Mouse (Mus musculus) kidney, postnatal 36 days (tissue): ENCODE measurements around the gene Entpd8.
A peak's percentile ranks its signal among the peaks of the same experiment; 100 is the strongest.

Experiments used
- DNase-seq, 2 experiments: peaks; one replicate each; pipeline ENCODE4 v3.0.0; 2021 to 2022; ENCODE audit warnings: mixed read lengths in 2 of 2

Gene Entpd8

GRCm38 (mm10) chr2:25080076-25080475 is at the start of gene Entpd8:
Gene Entpd8 (plus strand): TSS chr2:25080304.
- peak; percentile 75 to 90 for DNase-seq

- no peak for DNase-seq
Measured at GRCm38 (mm10) chr2:25034994-25035393, 45.1 kb upstream of the Entpd8 start.

DNA sequence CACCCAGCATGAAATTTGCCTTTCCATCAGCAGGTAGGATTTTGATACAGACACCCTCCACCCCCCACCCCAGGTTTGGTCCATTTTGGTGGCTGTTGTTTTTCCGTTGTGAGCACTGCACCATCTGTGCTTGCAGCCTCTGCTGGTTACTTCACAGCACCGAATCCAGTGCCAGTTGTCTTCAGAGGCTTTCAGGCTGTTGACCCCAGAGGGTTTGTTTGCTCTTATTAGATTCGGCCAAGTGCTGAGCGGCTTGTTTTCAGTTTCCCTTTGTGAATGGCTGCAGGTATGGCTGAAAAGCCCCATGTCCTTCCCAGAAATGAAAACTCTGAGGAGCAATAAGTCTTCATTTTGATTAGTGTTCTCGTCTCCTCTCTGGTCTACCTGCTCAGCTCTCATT is 40.0 kb upstream of the Entpd8 start:
- DNase-seq = no peak

- no peak for DNase-seq
Measured at GRCm38 (mm10) chr2:25050921-25051320, 29.2 kb upstream of the Entpd8 start.

GRCm38 (mm10) chr2:25051450-25051849 is 28.7 kb upstream of the Entpd8 start:
- DNase-seq = peak in 1 of 2 experiments; percentile 32

GRCm38 (mm10) chr2:25053101-25053500 is 27.0 kb upstream of the Entpd8 start:
- no peak for DNase-seq

DNA sequence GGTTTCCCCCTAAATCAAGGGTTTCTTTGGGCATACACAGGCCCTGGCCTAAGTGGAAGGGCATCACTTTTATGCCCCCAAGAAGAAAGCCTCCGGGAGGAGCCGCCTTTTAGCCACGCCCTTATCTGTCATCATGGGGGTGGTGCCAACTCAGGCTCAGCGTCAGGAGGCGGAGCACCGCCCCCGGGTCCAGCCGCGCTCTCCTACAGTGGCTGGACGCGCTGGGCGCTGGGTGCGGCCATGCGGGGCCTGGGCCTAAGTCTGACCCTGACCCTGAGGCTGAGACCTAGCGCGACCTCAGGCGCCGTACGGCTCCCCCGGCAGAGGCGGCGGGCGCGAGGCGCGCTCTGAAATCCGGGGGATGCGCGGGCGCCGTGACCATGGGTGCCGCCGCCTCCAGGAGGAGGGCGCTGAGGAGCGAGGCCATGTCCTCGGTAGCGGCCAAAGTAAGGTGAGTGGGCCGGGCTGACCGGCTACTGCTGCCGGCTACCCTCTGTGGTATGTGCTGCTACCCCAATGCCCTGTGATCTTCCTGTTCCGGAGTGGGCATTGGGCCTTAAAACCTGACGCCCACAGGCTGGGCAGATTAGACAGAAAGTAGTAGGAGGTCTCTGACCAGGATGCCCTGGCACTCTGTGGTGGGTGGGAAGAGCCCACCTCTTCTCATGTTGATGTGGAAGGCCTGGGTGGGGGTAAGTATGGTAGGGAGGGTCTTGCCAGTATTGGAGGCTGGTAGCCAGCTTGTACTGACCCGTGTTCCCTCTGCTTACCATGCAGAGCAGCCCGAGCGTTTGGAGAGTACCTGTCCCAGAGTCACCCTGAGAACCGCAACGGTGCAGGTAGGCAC is 25.7 kb upstream of the Entpd8 start, which contains the start of gene Nsmf:
TSS of gene Nsmf (plus strand) at position 135 of the 847 bp plus-strand sequence.
- peak; percentile 88 to 94 for DNase-seq

- DNase-seq = peak; percentile 24 to 43
Measured at GRCm38 (mm10) chr2:25055068-25055405, 25.1 kb upstream of the Entpd8 start.

- DNase-seq = no peak
Measured at GRCm38 (mm10) chr2:25055409-25056155, 24.5 kb upstream of the Entpd8 start.

DNA sequence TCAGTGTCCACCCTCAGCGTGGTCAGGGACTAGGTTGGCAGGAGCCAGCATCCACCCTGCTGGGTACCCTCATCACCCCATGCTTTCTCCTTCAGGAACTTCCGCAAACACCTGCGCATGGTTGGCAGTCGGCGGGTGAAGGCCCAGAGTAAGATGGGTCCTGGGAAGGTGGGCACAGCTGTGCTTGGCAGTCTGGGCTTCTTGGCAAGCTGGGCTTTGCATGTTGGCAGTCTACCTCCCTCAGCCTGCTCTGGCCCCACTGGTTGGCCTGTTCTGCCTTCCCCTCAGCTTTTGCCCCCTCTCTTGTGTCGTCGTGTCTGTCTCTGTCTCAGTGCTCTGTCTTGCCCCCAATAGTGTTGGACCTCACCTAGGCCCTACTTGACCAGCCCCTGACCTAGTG is 21.2 kb upstream of the Entpd8 start:
- DNase-seq = no peak

- DNase-seq = no peak
Measured at GRCm38 (mm10) chr2:25063523-25063922, 16.6 kb upstream of the Entpd8 start.

DNA sequence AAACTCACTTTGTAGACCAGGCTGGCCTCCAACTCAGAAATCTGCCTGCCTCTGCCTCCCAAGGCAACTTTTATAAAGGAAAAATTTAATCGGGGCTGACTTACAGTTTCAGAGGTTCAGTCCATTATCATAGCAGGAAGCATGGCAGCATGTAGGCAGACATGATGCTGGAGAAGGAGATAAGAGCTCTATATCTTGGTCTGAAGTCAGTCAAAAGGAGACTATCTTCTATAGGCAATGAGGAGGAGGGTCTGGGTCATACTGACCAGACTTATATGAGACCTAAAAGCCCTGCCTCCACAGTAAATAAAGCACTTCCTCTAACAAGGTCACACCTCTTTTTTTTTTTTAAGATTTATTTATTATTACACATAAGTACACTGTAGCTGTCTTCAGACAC is 15.8 kb upstream of the Entpd8 start:
- DNase-seq = no peak

GRCm38 (mm10) chr2:25065537-25065936 is 14.6 kb upstream of the Entpd8 start:
- DNase-seq = no peak

GRCm38 (mm10) chr2:25066552-25066951 is 13.6 kb upstream of the Entpd8 start:
- no peak for DNase-seq

GRCm38 (mm10) chr2:25069537-25069936 is 10.6 kb upstream of the Entpd8 start:
- no peak for DNase-seq

- peak; percentile 20 to 38 for DNase-seq
Measured at GRCm38 (mm10) chr2:25072398-25072797, 7.7 kb upstream of the Entpd8 start.

GRCm38 (mm10) chr2:25075506-25075905 is 4.6 kb upstream of the Entpd8 start:
- peak; percentile 78 to 89 for DNase-seq

GRCm38 (mm10) chr2:25078967-25079366 is 1.1 kb upstream of the Entpd8 start:
- DNase-seq = peak; percentile 79 to 87

- no peak for DNase-seq
Measured at GRCm38 (mm10) chr2:25083697-25084096, 3.6 kb downstream of the Entpd8 start.

DNA sequence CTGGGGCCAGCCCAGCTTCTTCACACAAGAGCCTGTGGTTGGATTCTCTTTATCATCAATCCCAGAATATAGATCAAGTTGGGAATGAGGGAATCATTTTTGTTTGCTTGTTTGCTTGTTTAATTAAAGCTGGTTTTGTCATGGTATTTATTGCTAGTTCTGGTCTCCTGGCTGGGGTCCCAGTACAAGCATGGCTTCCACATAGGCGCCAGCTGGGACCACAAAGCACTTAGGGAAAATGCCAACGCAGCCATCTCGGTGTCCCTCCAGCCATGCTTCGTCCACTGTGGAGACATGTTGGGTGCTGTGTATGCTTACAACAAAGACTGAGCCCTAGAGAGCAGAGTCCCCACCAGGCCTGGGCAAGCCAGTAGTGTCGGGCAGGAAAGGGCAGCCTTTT is 5.5 kb downstream of the Entpd8 start:
- no peak for DNase-seq

DNA sequence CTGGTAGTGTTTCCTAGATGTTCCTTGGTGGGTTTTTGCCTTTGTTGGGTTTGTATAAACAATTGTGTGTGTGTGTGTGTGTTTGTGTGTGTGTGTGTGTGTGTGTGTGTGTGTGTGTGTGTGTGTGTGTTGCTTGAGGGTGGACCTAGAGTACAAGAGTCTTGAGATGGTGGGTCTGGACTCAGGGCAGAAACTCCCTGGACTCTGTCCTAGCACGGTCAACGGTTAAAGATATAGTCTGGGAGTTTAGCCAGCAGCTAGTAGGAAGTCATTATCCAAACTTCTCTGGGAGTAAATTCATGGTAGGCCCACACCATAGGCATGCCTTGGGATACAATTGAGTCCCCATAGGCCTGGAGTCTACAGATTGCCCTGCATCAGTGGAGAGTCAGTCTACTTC is 7.7 kb downstream of the Entpd8 start:
- DNase-seq = peak; percentile 39 to 41

DNA sequence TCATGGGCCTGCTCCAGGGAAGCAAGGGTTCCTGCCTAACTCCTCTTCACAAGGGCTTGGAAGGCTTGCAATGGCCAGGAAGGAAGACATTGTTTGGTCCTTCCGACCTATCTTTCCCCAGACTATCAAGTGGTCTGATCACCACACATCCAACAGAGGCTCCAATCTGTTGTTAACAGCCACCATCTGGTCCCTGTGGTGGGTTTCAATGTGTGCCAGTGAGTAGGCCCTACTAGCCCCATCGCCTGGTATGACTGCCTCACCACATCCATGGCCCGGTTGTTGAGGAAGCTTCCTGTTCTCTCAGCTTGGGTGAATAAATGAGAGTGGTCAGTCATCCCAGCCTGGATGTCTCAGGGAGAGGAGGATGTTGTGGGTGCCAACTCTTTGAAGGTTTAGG is 8.5 kb downstream of the Entpd8 start:
- DNase-seq = no peak

- DNase-seq = no peak
Measured at GRCm38 (mm10) chr2:25094785-25095108, 14.6 kb downstream of the Entpd8 start.
